Mouse (Mus musculus) WW6 (cell line): ENCODE results near the gene Btbd9.

Experiments used
- DNase-seq: peaks from one replicate; pipeline ENCODE4 v3.0.0-alpha.2; 2013; ENCODE audit warnings: low read depth, low spot score

Btbd9 gene

GRCm38 (mm10) chr17:30395261-30395660 lies 181.0 kb downstream of the Btbd9 start:
- no peak for DNase-seq

GRCm38 (mm10) chr17:30392031-30392430 lies 184.3 kb downstream of the Btbd9 start:
- DNase-seq, result no peak

GRCm38 (mm10) chr17:30391220-30391619 lies 185.1 kb downstream of the Btbd9 start:
- no peak for DNase-seq

GRCm38 (mm10) chr17:30389686-30390085 lies 186.6 kb downstream of the Btbd9 start:
- DNase-seq, result peak; percentile 16

- DNase-seq, result no peak
These were observed 187.5 kb downstream of the Btbd9 start for GRCm38 (mm10) chr17:30388817-30389216.

GRCm38 (mm10) chr17:30388391-30388790 lies 187.9 kb downstream of the Btbd9 start:
- DNase-seq, result no peak

GRCm38 (mm10) chr17:30386241-30386640 lies 190.0 kb downstream of the Btbd9 start:
- DNase-seq, result no peak

GRCm38 (mm10) chr17:30383649-30384048 lies 192.6 kb downstream of the Btbd9 start:
- DNase-seq, result no peak

- DNase-seq, result no peak
These were observed 197.9 kb downstream of the Btbd9 start for GRCm38 (mm10) chr17:30378221-30379010.

- no peak for DNase-seq
These were observed 198.5 kb downstream of the Btbd9 start for GRCm38 (mm10) chr17:30377754-30378153.

- DNase-seq, result no peak
These were observed 201.2 kb downstream of the Btbd9 start for GRCm38 (mm10) chr17:30375107-30375506.

- DNase-seq, result no peak
These were observed 207.7 kb downstream of the Btbd9 start for GRCm38 (mm10) chr17:30368559-30368958.

- DNase-seq, result no peak
These were observed 211.6 kb downstream of the Btbd9 start for GRCm38 (mm10) chr17:30364701-30365100.

- DNase-seq, result no peak
These were observed 212.9 kb downstream of the Btbd9 start for GRCm38 (mm10) chr17:30363365-30363764.

GRCm38 (mm10) chr17:30360654-30361053 lies 215.6 kb downstream of the Btbd9 start:
- no peak for DNase-seq

GRCm38 (mm10) chr17:30359392-30359791 lies 216.9 kb downstream of the Btbd9 start:
- no peak for DNase-seq

- no peak for DNase-seq
These were observed 220.9 kb downstream of the Btbd9 start for GRCm38 (mm10) chr17:30355431-30355830.

GRCm38 (mm10) chr17:30354381-30354780 lies 221.9 kb downstream of the Btbd9 start:
- DNase-seq, result no peak

- DNase-seq, result no peak
These were observed 228.3 kb downstream of the Btbd9 start for GRCm38 (mm10) chr17:30348031-30348430.

- DNase-seq, result no peak
These were observed 229.1 kb downstream of the Btbd9 start for GRCm38 (mm10) chr17:30347101-30347613.

GRCm38 (mm10) chr17:30345008-30345407 lies 231.3 kb downstream of the Btbd9 start:
- DNase-seq, result no peak

GRCm38 (mm10) chr17:30343701-30344473 lies 232.4 kb downstream of the Btbd9 start:
- no peak for DNase-seq

GRCm38 (mm10) chr17:30341556-30341955 lies 234.7 kb downstream of the Btbd9 start:
- no peak for DNase-seq
